Mouse (Mus musculus): Measurements from ENCODE around the gene Ank3. TPM values are rescaled to one million over a fixed set of nuclear protein-coding genes. Genes with fewer than 3 reads are reported as not detected.

Ank3 gene
- polyA plus RNA-seq, 1 experiment from 2014 or later, result 21.6 TPM

GRCm38 (mm10) chr10:69965085-69965484 lies 566.5 kb downstream of the Ank3 start:
- H3K36me3 ChIP-seq (ENCODE audit: control insufficient read depth, insufficient read depth), result peaks cover 17% of the 10 kb centered on the region

GRCm38 (mm10) chr10:69967994-69968393 lies 569.4 kb downstream of the Ank3 start:
- no peak overlapping the region for H3K27ac ChIP-seq (ENCODE audit: low read depth, low read length)
- H3K4me3 ChIP-seq (ENCODE audit: low read depth, low read length), result no peak overlapping the region
- no peak overlapping the region for H3K4me2 ChIP-seq (replicated peaks; ENCODE audit: low read depth)
- TF ChIP-seq CTCF (IDR thresholded peaks at IDR 0.05; ENCODE audit: low read depth), result no peak
- H3K27me3 ChIP-seq (replicated peaks; ENCODE audit: control insufficient read depth, insufficient read depth, low read length), result no peaks in the 10 kb centered on the region
- no peaks in the 10 kb centered on the region for H3K4me1 ChIP-seq (replicated peaks; ENCODE audit: control insufficient read depth, insufficient read depth, low read length)
- no peaks in the 10 kb centered on the region for H3K9me3 ChIP-seq (ENCODE audit: control insufficient read depth)
- no peak overlapping the region for H3K9ac ChIP-seq (ENCODE audit: low read depth, low read length)
- peaks cover 12% of the 10 kb centered on the region for H3K36me3 ChIP-seq (ENCODE audit: control insufficient read depth, insufficient read depth)
- no peak for ATAC-seq
- WGBS, result 74% methylated on average over 3 of the region's 4 CpGs

More at GRCm38 (mm10) chr10:69965085-69965484, 566.5 kb downstream of the Ank3 start:
- 83% methylated on average over 6 of the region's 6 CpGs for WGBS
- Histone ChIP-seq H3K4me3 (ENCODE audit: low read depth, low read length) (no peak overlapping the region), H3K9me3 (ENCODE audit: control insufficient read depth) (no peaks in the 10 kb centered on the region), H3K27ac (ENCODE audit: low read depth, low read length) (no peak overlapping the region), H3K9ac (ENCODE audit: low read depth, low read length) (no peak overlapping the region), H3K27me3 (replicated peaks; ENCODE audit: control insufficient read depth, insufficient read depth, low read length) (no peaks in the 10 kb centered on the region), H3K4me1 (replicated peaks; ENCODE audit: control insufficient read depth, insufficient read depth, low read length) (no peaks in the 10 kb centered on the region), H3K4me2 (replicated peaks; ENCODE audit: low read depth) (no peak overlapping the region)
- ATAC-seq, result no peak
- TF ChIP-seq CTCF (IDR thresholded peaks at IDR 0.05; ENCODE audit: low read depth), result no peak

DNA sequence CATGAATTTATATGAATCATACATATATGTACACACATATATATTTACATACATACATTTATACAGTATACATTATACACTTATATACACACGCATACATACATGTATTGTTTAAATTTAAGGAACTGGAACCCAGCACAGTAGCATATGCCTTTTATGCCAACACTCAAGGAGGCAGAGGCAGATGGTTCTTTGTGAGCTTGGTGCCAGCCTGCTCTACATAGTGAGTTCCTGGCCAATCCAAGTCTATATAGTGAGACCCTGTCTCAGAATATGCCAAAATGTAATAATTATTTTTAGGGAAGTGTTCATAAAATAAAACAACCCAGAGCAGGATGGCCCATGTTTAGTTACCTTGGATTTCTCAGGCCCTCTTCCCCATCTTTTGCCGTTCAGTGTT lies 581.1 kb downstream of the Ank3 start:
- Histone ChIP-seq H3K4me1 (replicated peaks; ENCODE audit: control insufficient read depth, insufficient read depth, low read length) (no peaks in the 10 kb centered on the region), H3K9me3 (ENCODE audit: control insufficient read depth) (no peaks in the 10 kb centered on the region)
- WGBS, result 89% methylated on average over 2 of the region's 2 CpGs

GRCm38 (mm10) chr10:69981386-69982097 lies 583.0 kb downstream of the Ank3 start:
- no peaks in the 10 kb centered on the region for H3K9me3 ChIP-seq (ENCODE audit: control insufficient read depth)
- ATAC-seq, result no peak
- no peak for TF ChIP-seq CTCF (IDR thresholded peaks at IDR 0.05; ENCODE audit: low read depth)

More for the DNA sequence above, 581.1 kb downstream of the Ank3 start:
- Histone ChIP-seq H3K4me3 (ENCODE audit: low read depth, low read length) (no peak overlapping the region), H3K27me3 (replicated peaks; ENCODE audit: control insufficient read depth, insufficient read depth, low read length) (no peaks in the 10 kb centered on the region), H3K4me2 (replicated peaks; ENCODE audit: low read depth) (no peak overlapping the region), H3K9ac (ENCODE audit: low read depth, low read length) (no peak overlapping the region), H3K36me3 (ENCODE audit: control insufficient read depth, insufficient read depth) (peaks cover 30% of the 10 kb centered on the region), H3K27ac (ENCODE audit: low read depth, low read length) (no peak overlapping the region)
- TF ChIP-seq CTCF (IDR thresholded peaks at IDR 0.05; ENCODE audit: low read depth), result no peak
- no peak for ATAC-seq

GRCm38 (mm10) chr10:69982701-69983100 lies 584.1 kb downstream of the Ank3 start:
- Histone ChIP-seq H3K9ac (ENCODE audit: low read depth, low read length) (no peak overlapping the region), H3K27me3 (replicated peaks; ENCODE audit: control insufficient read depth, insufficient read depth, low read length) (no peaks in the 10 kb centered on the region), H3K36me3 (ENCODE audit: control insufficient read depth, insufficient read depth) (peaks cover 32% of the 10 kb centered on the region), H3K4me3 (ENCODE audit: low read depth, low read length) (no peak overlapping the region), H3K4me1 (replicated peaks; ENCODE audit: control insufficient read depth, insufficient read depth, low read length) (no peaks in the 10 kb centered on the region), H3K27ac (ENCODE audit: low read depth, low read length) (no peak overlapping the region), H3K9me3 (ENCODE audit: control insufficient read depth) (no peaks in the 10 kb centered on the region), H3K4me2 (replicated peaks; ENCODE audit: low read depth) (no peak overlapping the region)
- WGBS, result 93% methylated on average over 4 of the region's 4 CpGs
- TF ChIP-seq CTCF (IDR thresholded peaks at IDR 0.05; ENCODE audit: low read depth), result no peak
- no peak for ATAC-seq

More at GRCm38 (mm10) chr10:69981386-69982097, 583.0 kb downstream of the Ank3 start:
- WGBS, result 58% methylated on average over 21 of the region's 21 CpGs
- Histone ChIP-seq H3K27ac (ENCODE audit: low read depth, low read length) (no peak overlapping the region), H3K36me3 (ENCODE audit: control insufficient read depth, insufficient read depth) (peaks cover 30% of the 10 kb centered on the region), H3K27me3 (replicated peaks; ENCODE audit: control insufficient read depth, insufficient read depth, low read length) (no peaks in the 10 kb centered on the region), H3K4me1 (replicated peaks; ENCODE audit: control insufficient read depth, insufficient read depth, low read length) (no peaks in the 10 kb centered on the region), H3K4me2 (replicated peaks; ENCODE audit: low read depth) (no peak overlapping the region), H3K4me3 (ENCODE audit: low read depth, low read length) (no peak overlapping the region), H3K9ac (ENCODE audit: low read depth, low read length) (no peak overlapping the region)

DNA sequence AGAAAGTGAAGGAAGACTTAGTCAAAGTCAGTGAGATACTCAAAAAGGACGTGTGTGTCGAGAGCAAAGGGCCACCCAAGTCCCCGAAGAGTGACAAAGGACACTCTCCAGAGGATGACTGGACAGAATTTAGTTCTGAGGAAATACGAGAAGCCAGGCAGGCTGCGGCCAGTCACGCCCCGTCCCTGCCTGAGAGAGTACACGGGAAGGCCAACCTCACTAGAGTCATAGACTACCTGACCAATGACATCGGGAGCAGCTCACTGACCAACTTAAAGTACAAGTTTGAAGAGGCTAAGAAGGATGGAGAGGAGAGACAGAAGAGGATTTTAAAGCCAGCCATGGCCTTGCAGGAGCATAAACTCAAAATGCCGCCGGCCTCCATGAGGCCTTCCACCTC lies 588.9 kb downstream of the Ank3 start:
- no peak overlapping the region for H3K4me2 ChIP-seq (replicated peaks; ENCODE audit: low read depth)
- no peaks in the 10 kb centered on the region for H3K4me1 ChIP-seq (replicated peaks; ENCODE audit: control insufficient read depth, insufficient read depth, low read length)
- no peak for ATAC-seq
- TF ChIP-seq CTCF (IDR thresholded peaks at IDR 0.05; ENCODE audit: low read depth), result no peak
- H3K27me3 ChIP-seq (replicated peaks; ENCODE audit: control insufficient read depth, insufficient read depth, low read length), result no peaks in the 10 kb centered on the region
- peaks cover 51% of the 10 kb centered on the region for H3K36me3 ChIP-seq (ENCODE audit: control insufficient read depth, insufficient read depth)
- 91% methylated on average over 11 of the region's 11 CpGs for WGBS
- H3K9me3 ChIP-seq (ENCODE audit: control insufficient read depth), result peaks cover 17% of the 10 kb centered on the region; the same call in 1 of the 2 replicates
- H3K27ac ChIP-seq (ENCODE audit: low read depth, low read length), result no peak overlapping the region
- H3K4me3 ChIP-seq (ENCODE audit: low read depth, low read length), result no peak overlapping the region
- H3K9ac ChIP-seq (ENCODE audit: low read depth, low read length), result no peak overlapping the region

Data from intestine, postnatal 0 days (tissue).